Mouse (Mus musculus) forebrain, postnatal 0 days (tissue): ENCODE measurements around the gene Spire2. TPM values are rescaled to one million over a fixed set of nuclear protein-coding genes. Genes with fewer than 3 reads are reported as not detected.

ENCODE experiments used
- ATAC-seq: fragments of 200-750 bp; cut with Nextera tagmentation; 2 replicates; pipeline ENCODE4 v1.8.0; 2017; ENCODE audit warnings: mild to moderate bottlenecking, moderate library complexity
- DNase-seq: peaks from one replicate; pipeline ENCODE4 v3.0.0-alpha.2; 2015
- H3K27ac ChIP-seq: fragments of 300-500 bp; sonication (generic); 2 replicates; pipeline ENCODE4 v1.5.1; 2014; ENCODE audit warnings: low read depth, mild to moderate bottlenecking, antibody characterized with exemption, low read length, moderate library complexity, mixed read lengths
- H3K27me3 ChIP-seq: fragments of 300-500 bp; sonication (generic); 2 replicates; pipeline ENCODE4 v1.6.1; 2014; ENCODE audit warnings: mild to moderate bottlenecking, low read length, mixed read lengths; ENCODE audit not compliant: insufficient read depth
- H3K36me3 ChIP-seq: fragments of 300-500 bp; sonication (generic); 2 replicates; pipeline ENCODE4 v1.6.1; 2014; ENCODE audit warnings: mild to moderate bottlenecking, moderate library complexity; ENCODE audit not compliant: insufficient read depth
- H3K4me1 ChIP-seq: fragments of 300-500 bp; sonication (generic); 2 replicates; pipeline ENCODE4 v1.6.1; 2014; ENCODE audit warnings: antibody characterized with exemption; ENCODE audit not compliant: insufficient read depth
- H3K4me2 ChIP-seq: fragments of 300-500 bp; sonication (generic); 2 replicates; pipeline ENCODE4 v1.6.1; 2014; ENCODE audit warnings: low read depth, mild to moderate bottlenecking, moderate library complexity
- H3K4me3 ChIP-seq: fragments of 300-500 bp; sonication (generic); 2 replicates; pipeline ENCODE4 v1.5.1; 2014; ENCODE audit warnings: low read depth, low read length, mixed read lengths
- H3K9ac ChIP-seq: fragments of 300-500 bp; sonication (generic); 2 replicates; pipeline ENCODE4 v1.6.1; 2014; ENCODE audit warnings: mild to moderate bottlenecking
- H3K9me3 ChIP-seq: fragments of 300-500 bp; sonication (generic); 2 replicates; pipeline ENCODE4 v1.6.1; 2016; ENCODE audit warnings: low read length
- CTCF ChIP-seq: sonication (generic); IDR thresholded peaks from 2 replicates; pipeline ENCODE4 v1.5.1; 2016; ENCODE audit warnings: antibody characterized with exemption, control low read depth, low read depth
- WGBS: fragments of 180-500 bp; shearing (Covaris S2); extraction: QIAGEN DNeasy Blood & Tissue Kit; methylation state at CpG from one replicate; pipeline ENCODE4 v1.1.7; 2014; 5-methylcytosine and 5-hydroxymethylcytosine counted together
- polyA plus RNA-seq: library from polyadenylated mRNA; unstranded; fragments of >200 nt; fragmentation: Nextera tagmentation; extraction: Ambion mirVana; gene quantifications from 2 replicates; pipeline ENCODE4 v1.2.1, GENCODE M21; 2015
- total RNA-seq: library from RNA; depleted of rRNA; stranded (reverse); fragments of >200 nt; gene quantifications from 2 replicates; pipeline ENCODE4 v1.2.3, GENCODE M21; 2014

The Spire2 gene
- total and polyA plus RNA-seq, 2 experiments from 2014 or later, result 24.2 to 37.0 TPM

DNA sequence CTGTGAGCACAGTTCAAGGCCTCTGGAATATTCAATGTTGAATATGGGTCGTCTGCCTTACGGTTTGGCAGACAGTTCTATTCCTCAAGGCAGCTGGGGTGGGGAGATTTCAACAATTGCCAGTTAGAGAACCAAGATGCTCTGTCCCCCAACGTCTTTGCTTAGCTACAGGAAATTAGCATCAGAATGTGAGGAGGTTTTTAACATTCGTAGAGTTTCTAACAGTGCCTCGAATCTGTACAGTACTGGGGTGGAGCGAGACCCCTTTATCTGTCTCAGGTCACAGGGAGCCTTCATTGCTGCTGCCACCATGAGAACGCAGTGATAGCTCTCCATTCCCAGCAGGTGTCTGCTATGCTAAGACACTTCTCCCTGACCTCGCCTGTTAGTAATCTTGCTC, 43.6 kb downstream of the Spire2 start:
- no peak for TF ChIP-seq CTCF
- H3K9ac ChIP-seq, result no peak overlapping the region

DNA sequence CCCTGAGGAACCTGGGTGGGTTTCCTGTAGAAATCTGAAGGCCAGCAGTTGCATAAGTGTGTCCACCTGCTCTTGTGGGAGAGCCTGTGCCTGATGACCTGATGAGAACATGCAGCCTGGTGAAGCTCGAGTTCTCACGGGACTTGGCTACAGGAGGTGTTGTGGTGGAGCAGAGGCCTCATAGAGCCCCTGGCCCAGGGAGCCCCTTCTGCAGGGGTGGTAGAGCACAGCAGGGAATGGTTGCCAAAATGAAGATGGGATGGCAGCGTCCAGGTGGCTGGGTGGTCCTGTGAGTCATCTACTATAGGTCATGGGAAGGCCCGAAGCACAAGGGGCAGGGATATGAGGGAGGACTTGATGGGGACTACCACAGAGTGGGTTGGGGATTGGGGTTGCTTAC, 49.2 kb downstream of the Spire2 start:
- Histone ChIP-seq H3K4me3 (no peak overlapping the region), H3K36me3 (peaks cover 54% of the 10 kb centered on the region), H3K27ac (no peak overlapping the region), H3K27me3 (no peaks in the 10 kb centered on the region), H3K9ac (no peak overlapping the region), H3K4me1 (no peaks in the 10 kb centered on the region), H3K4me2 (no peak overlapping the region), H3K9me3 (no peaks in the 10 kb centered on the region)
- 91% methylated on average over 4 of the region's 4 CpGs for WGBS
- TF ChIP-seq CTCF, result no peak
- ATAC-seq (no peak), DNase-seq (no peak)

More for the DNA sequence above, 43.6 kb downstream of the Spire2 start:
- Histone ChIP-seq H3K4me1 (peaks cover 8% of the 10 kb centered on the region; the same call in 1 of the 2 replicates), H3K4me2 (no peak overlapping the region), H3K9me3 (no peaks in the 10 kb centered on the region), H3K4me3 (no peak overlapping the region), H3K27ac (no peak overlapping the region), H3K36me3 (peaks cover 5% of the 10 kb centered on the region; the same call in 1 of the 2 replicates), H3K27me3 (no peaks in the 10 kb centered on the region)
- WGBS, result 46% methylated on average over 8 of the region's 8 CpGs
- no peak for ATAC-seq
- no peak for DNase-seq

DNA sequence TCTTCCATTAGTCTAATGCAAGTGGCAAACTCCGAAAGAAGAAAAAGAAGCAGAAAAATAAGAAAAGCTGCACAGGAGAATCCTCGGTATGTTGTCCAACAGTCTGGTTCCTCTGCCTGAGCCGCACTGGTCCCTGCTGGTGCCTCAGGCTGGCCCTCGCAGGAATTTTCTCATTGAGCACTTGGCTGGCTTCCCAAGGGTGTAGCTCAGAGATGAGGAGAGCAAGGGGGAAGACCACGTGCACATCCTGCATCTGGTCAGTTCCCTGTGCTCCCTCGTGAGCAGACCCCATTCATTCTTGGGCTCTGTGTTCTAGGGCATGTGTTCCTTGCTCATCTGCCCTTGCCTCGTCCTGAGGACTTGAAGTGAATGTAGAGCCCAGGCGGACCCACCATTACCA, 50.0 kb downstream of the Spire2 start:
- Histone ChIP-seq H3K4me2 (no peak overlapping the region), H3K4me3 (no peak overlapping the region), H3K9ac (no peak overlapping the region), H3K4me1 (no peaks in the 10 kb centered on the region), H3K36me3 (peaks cover 57% of the 10 kb centered on the region), H3K9me3 (no peaks in the 10 kb centered on the region), H3K27me3 (no peaks in the 10 kb centered on the region), H3K27ac (no peak overlapping the region)
- DNase-seq (no peak), ATAC-seq (no peak)
- TF ChIP-seq CTCF, result no peak
- 86% methylated on average over 8 of the region's 8 CpGs for WGBS

DNA sequence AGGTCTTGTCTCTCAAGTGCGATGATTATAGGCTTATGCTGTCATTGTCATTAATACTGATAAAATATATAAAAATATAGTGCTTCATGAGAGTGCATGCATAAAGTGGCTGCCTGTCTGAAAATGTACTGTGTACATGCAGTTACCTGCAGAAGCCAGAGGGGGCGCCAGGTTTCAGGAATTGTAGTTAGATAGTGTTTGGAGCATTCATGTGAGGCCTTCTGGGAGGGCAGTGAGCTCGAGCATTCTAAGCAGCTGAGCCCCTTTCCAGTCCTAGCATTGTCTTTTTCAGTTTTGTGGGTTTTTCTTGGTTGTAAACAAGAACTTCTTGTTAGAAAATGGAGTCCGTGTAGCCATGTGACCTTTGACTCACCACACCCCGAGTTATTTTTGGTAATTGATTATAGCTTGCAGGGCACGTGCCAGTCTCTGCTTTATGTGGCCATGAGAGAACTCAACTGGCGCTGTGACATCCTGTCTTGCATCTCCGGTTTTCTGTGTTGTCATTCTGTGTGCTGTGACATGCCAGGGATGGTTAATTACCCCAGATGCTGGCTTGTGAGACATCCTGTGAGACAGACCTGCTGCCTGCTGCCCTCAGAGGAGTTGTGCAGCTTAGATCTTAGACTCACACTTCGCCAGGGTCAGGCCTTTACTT, 52.5 kb downstream of the Spire2 start:
- WGBS, result 65% methylated on average over 9 of the region's 9 CpGs
- no peak overlapping the region for H3K4me3 ChIP-seq
- H3K27ac ChIP-seq, result no peak overlapping the region
- peak; percentile 74 for TF ChIP-seq CTCF
- peak; percentile 54 for DNase-seq
- H3K4me2 ChIP-seq, result no peak overlapping the region
- H3K9ac ChIP-seq, result no peak overlapping the region
- H3K9me3 ChIP-seq, result no peaks in the 10 kb centered on the region
- H3K27me3 ChIP-seq, result no peaks in the 10 kb centered on the region
- H3K36me3 ChIP-seq, result peaks cover 82% of the 10 kb centered on the region
- peak; percentile 53; the same call in 1 of the 2 replicates for ATAC-seq
- H3K4me1 ChIP-seq, result no peaks in the 10 kb centered on the region

DNA sequence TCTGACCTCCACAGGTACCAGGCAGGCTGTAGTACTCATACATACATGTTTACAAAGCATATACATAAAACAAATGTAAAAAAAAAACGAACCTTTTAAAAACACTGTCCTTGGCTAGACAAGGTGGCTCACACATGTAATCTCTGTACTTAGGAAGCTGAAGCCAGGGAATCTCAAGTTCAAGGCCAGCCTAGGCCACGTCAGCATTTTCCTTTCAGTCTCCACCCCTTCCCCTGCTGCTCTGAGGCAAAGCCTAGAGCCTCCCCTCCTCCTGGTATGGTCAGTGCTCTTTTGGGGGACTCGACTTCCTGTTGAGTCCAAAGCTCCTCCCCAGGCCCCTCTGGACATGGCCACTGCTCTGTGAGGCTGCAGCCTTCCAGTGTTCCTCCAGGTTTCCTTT, 54.5 kb downstream of the Spire2 start:
- WGBS, result 87% methylated on average over 3 of the region's 3 CpGs
- TF ChIP-seq CTCF, result no peak
- Histone ChIP-seq H3K9me3 (no peaks in the 10 kb centered on the region), H3K27me3 (no peaks in the 10 kb centered on the region), H3K36me3 (peaks cover 91% of the 10 kb centered on the region), H3K4me3 (no peak overlapping the region), H3K4me2 (no peak overlapping the region), H3K27ac (no peak overlapping the region), H3K9ac (no peak overlapping the region), H3K4me1 (no peaks in the 10 kb centered on the region)
- ATAC-seq, result no peak
- no peak for DNase-seq

DNA sequence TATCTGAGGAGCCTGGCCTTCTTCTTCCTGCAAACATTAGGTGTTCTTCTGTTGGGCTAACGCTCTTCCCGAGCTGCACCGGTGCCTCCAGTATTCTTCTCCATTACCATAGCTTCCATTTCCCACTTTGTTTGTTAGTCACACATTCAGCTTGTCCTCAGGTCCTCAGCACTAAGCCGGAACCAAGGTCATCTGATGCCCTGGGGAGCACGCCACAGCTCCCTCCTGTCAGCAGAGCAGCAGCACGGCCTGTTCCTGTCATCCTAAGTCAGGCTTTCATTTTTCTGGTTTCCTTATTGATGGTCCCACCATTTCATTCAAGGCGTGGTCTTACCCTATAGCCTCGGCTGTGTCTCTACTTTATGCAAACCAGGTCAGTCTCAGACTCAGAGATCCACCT, 55.3 kb downstream of the Spire2 start:
- Histone ChIP-seq H3K9me3 (no peaks in the 10 kb centered on the region), H3K4me2 (no peak overlapping the region), H3K27ac (no peak overlapping the region), H3K36me3 (peaks cover 93% of the 10 kb centered on the region), H3K27me3 (no peaks in the 10 kb centered on the region), H3K9ac (no peak overlapping the region), H3K4me3 (no peak overlapping the region), H3K4me1 (no peaks in the 10 kb centered on the region)
- no peak for TF ChIP-seq CTCF
- DNase-seq (no peak), ATAC-seq (no peak)
- WGBS, result 94% methylated on average over 8 of the region's 8 CpGs

DNA sequence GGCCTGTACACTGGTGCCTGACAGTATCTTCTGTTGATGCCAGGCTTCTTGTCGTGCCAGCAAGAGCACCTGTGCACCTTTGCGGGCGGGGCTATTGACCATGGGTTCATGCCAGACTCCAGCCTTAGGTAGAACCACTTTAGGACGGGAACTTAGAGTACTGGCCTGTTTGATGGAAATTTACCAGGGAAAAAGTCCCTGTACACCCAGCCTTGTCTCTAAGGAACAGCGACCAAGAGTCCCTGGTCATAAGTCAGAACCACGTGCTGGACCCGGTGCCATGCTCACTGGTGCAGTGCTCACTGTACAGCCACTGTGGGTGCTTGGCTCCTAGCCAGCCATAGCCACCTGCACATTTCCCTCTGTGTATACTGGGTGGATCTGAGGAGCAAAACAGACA, 56.5 kb downstream of the Spire2 start:
- TF ChIP-seq CTCF, result no peak
- Histone ChIP-seq H3K4me1 (no peaks in the 10 kb centered on the region), H3K27ac (no peak overlapping the region), H3K9me3 (no peaks in the 10 kb centered on the region), H3K36me3 (peaks cover 93% of the 10 kb centered on the region), H3K4me3 (no peak overlapping the region), H3K9ac (no peak overlapping the region), H3K4me2 (no peak overlapping the region), H3K27me3 (no peaks in the 10 kb centered on the region)
- ATAC-seq (no peak), DNase-seq (no peak)
- WGBS, result 92% methylated on average over 7 of the region's 7 CpGs
